Mouse (Mus musculus) left cerebral cortex, postnatal 14 days (tissue): ENCODE data around the gene Calml3. TPM values are rescaled to one million over a fixed set of nuclear protein-coding genes. Genes with fewer than 3 reads are reported as not detected.

Experiments used
- total RNA-seq, 2 experiments: library from RNA; stranded (reverse); gene quantifications; 2 replicates each; pipeline ENCODE4 v1.2.3; 2021

The Calml3 gene
- total RNA-seq, 2 experiments from 2014 or later, result not detected

Other genes with a start within 250 kb of the Calml3 start
- 10 to 100 TPM; 24.3 TPM for gene Fam208b, start 193.2 kb downstream of the Calml3 start, total RNA-seq
- gene Asb13, start 170.3 kb downstream of the Calml3 start, total RNA-seq, result 10 to 100 TPM; 39.0 to 44.7 TPM
- not detected for gene Calm4, start 33.4 kb upstream of the Calml3 start, total RNA-seq
- gene Calm5, start 49.9 kb upstream of the Calml3 start, total RNA-seq, result not detected
- gene Net1, start 113.9 kb upstream of the Calml3 start, total RNA-seq, result 10 to 100 TPM; 32.2 to 41.1 TPM
- not detected for gene Tubal3, start 114.0 kb upstream of the Calml3 start, total RNA-seq
- gene Ucn3, start 141.0 kb upstream of the Calml3 start, total RNA-seq, result not detected
- 1 to 10 TPM; 2.1 to 2.4 TPM for gene Akr1c14, start 244.7 kb upstream of the Calml3 start, total RNA-seq